Mouse (Mus musculus) liver, adult 2 months (tissue): ENCODE data around the gene Mthfd1. TPM values are rescaled to one million over a fixed set of nuclear protein-coding genes. Genes with fewer than 3 reads are reported as not detected.
A peak's percentile ranks its signal among the peaks of the same experiment; 100 is the strongest.

ENCODE experiments used
- DNase-seq: peaks from one replicate; pipeline ENCODE4 v3.0.0-alpha.2; 2011; ENCODE audit warnings: low read depth, low spot score; ENCODE audit errors: extremely low read depth
- H3K27ac ChIP-seq: fragments of 200-500 bp; replicated peaks from 2 replicates; pipeline ENCODE4 v1.5.1; 2012; ENCODE audit warnings: low read depth, mild to moderate bottlenecking, control low read depth, inconsistent platforms, low read length; ENCODE audit not compliant: insufficient read depth
- H3K27me3 ChIP-seq: fragments of 200-500 bp; 2 replicates; pipeline ENCODE4 v1.6.1; 2012; ENCODE audit warnings: mild to moderate bottlenecking, moderate library complexity, low read length, inconsistent platforms; ENCODE audit not compliant: control insufficient read depth, insufficient read depth
- H3K36me3 ChIP-seq: fragments of 200-500 bp; 2 replicates; pipeline ENCODE4 v1.6.1; 2012; ENCODE audit warnings: low read length, inconsistent platforms; ENCODE audit not compliant: control insufficient read depth, insufficient read depth
- H3K4me1 ChIP-seq: fragments of 200-500 bp; 2 replicates; pipeline ENCODE4 v1.6.1; 2011; ENCODE audit warnings: low read length; ENCODE audit not compliant: control insufficient read depth, insufficient read depth
- H3K4me3 ChIP-seq: fragments of 200-500 bp; 2 replicates; pipeline ENCODE4 v1.5.1; 2011; ENCODE audit warnings: low read depth, mild to moderate bottlenecking, control low read depth, low read length, moderate library complexity; ENCODE audit not compliant: insufficient read depth
- H3K79me2 ChIP-seq: fragments of 200-500 bp; 2 replicates; pipeline ENCODE4 v1.6.1; 2012; ENCODE audit warnings: inconsistent platforms, mild to moderate bottlenecking, low read length, moderate library complexity; ENCODE audit not compliant: control insufficient read depth, insufficient read depth
- H3K9ac ChIP-seq: fragments of 200-500 bp; 2 replicates; pipeline ENCODE4 v1.6.1; 2012; ENCODE audit warnings: low read depth, mild to moderate bottlenecking, control low read depth, inconsistent platforms, low read length
- CTCF ChIP-seq: fragments of 200-500 bp; IDR thresholded peaks from 2 replicates; pipeline ENCODE4 v1.5.1; 2011; ENCODE audit warnings: low read depth, low read length, control low read depth
- POLR2A ChIP-seq: fragments of 200-500 bp; IDR thresholded peaks from 2 replicates; pipeline ENCODE4 v1.6.1; 2011; ENCODE audit warnings: low read length, control low read depth; ENCODE audit not compliant: insufficient read depth; ENCODE audit errors: extremely low read depth
- WGBS: fragments of 180-500 bp; shearing (Covaris S2); methylation state at CpG from one replicate; pipeline ENCODE4 v1.1.7; 2018; 5-methylcytosine and 5-hydroxymethylcytosine counted together
- polyA plus RNA-seq: library from polyadenylated mRNA; depleted of rRNA; stranded (reverse); fragments of >200 nt; gene quantifications from 2 replicates; pipeline ENCODE4 v1.2.3, GENCODE M21; 2012
- total RNA-seq: library from RNA; depleted of rRNA; stranded (reverse); fragments of >200 nt; gene quantifications from 2 replicates; pipeline ENCODE4 v1.2.3, GENCODE M21; 2014

Mthfd1 gene
- total and polyA plus RNA-seq, 2 experiments: 112 to 188 TPM

GRCm38 (mm10) chr12:76264325-76264965 is 9.3 kb downstream of the Mthfd1 start:
- peaks cover 29% of the 10 kb centered on the region; the same call in 1 of the 2 replicates for H3K79me2 ChIP-seq
- TF ChIP-seq POLR2A (no peak), CTCF (no peak)
- H3K27me3 ChIP-seq: no peaks in the 10 kb centered on the region
- WGBS: 26% methylated on average over 9 of the region's 9 CpGs
- H3K4me3 ChIP-seq: no peak overlapping the region
- peaks cover 6% of the 10 kb centered on the region for H3K36me3 ChIP-seq
- peak overlapping the region; percentile 64 for H3K9ac ChIP-seq
- peak overlapping the region; percentile 81 for H3K27ac ChIP-seq
- DNase-seq: peak; percentile 54
- H3K4me1 ChIP-seq: peaks cover 39% of the 10 kb centered on the region

GRCm38 (mm10) chr12:76265001-76265400 is 9.9 kb downstream of the Mthfd1 start:
- Histone ChIP-seq H3K27ac (peak overlapping the region; percentile 81), H3K4me3 (no peak overlapping the region), H3K27me3 (no peaks in the 10 kb centered on the region), H3K4me1 (peaks cover 42% of the 10 kb centered on the region), H3K36me3 (peaks cover 6% of the 10 kb centered on the region), H3K9ac (peak overlapping the region; percentile 64), H3K79me2 (peaks cover 29% of the 10 kb centered on the region; the same call in 1 of the 2 replicates)
- TF ChIP-seq CTCF: no peak
- TF ChIP-seq POLR2A: no peak
- no peak for DNase-seq
- WGBS: 41% methylated on average over 6 of the region's 6 CpGs

GRCm38 (mm10) chr12:76266875-76267274 is 11.8 kb downstream of the Mthfd1 start:
- peaks cover 50% of the 10 kb centered on the region for H3K4me1 ChIP-seq
- no peak overlapping the region; the same call in 1 of the 2 replicates for H3K4me3 ChIP-seq
- TF ChIP-seq CTCF: peak; percentile 15; the same call in 1 of the 2 replicates
- no peak for TF ChIP-seq POLR2A
- DNase-seq: peak; percentile 84
- peaks cover 6% of the 10 kb centered on the region for H3K36me3 ChIP-seq
- H3K79me2 ChIP-seq: peaks cover 25% of the 10 kb centered on the region; the same call in 1 of the 2 replicates
- H3K9ac ChIP-seq: peak overlapping the region; percentile 31; the same call in 1 of the 2 replicates
- H3K27me3 ChIP-seq: no peaks in the 10 kb centered on the region
- 24% methylated on average over 9 of the region's 9 CpGs for WGBS
- H3K27ac ChIP-seq: peak overlapping the region; percentile 40

GRCm38 (mm10) chr12:76268686-76269085 is 13.6 kb downstream of the Mthfd1 start:
- peak overlapping the region; percentile 41 for H3K9ac ChIP-seq
- no peaks in the 10 kb centered on the region for H3K27me3 ChIP-seq
- no peak overlapping the region for H3K4me3 ChIP-seq
- peaks cover 44% of the 10 kb centered on the region for H3K4me1 ChIP-seq
- peaks cover 5% of the 10 kb centered on the region; the same call in 1 of the 2 replicates for H3K36me3 ChIP-seq
- DNase-seq: peak; percentile 53
- no peak for TF ChIP-seq CTCF
- no peak for TF ChIP-seq POLR2A
- H3K27ac ChIP-seq: peak overlapping the region; percentile 99
- peaks cover 21% of the 10 kb centered on the region; the same call in 1 of the 2 replicates for H3K79me2 ChIP-seq
- WGBS: 60% methylated on average over 10 of the region's 10 CpGs

- H3K4me3 ChIP-seq: peak overlapping the region; percentile 41; the same call in 1 of the 2 replicates
- peak; percentile 94 for DNase-seq
- H3K36me3 ChIP-seq: peaks cover 5% of the 10 kb centered on the region; the same call in 1 of the 2 replicates
- peak overlapping the region; percentile 74 for H3K9ac ChIP-seq
- no peaks in the 10 kb centered on the region for H3K27me3 ChIP-seq
- peak overlapping the region; percentile 99 for H3K27ac ChIP-seq
- H3K79me2 ChIP-seq: peaks cover 21% of the 10 kb centered on the region; the same call in 1 of the 2 replicates
- peaks cover 47% of the 10 kb centered on the region for H3K4me1 ChIP-seq
- TF ChIP-seq CTCF: no peak
- TF ChIP-seq POLR2A: 0 out of 2 replicates have a peak, but pooled peaks have one; percentile 21
- 23% methylated on average over 7 of the region's 7 CpGs for WGBS
Observed at GRCm38 (mm10) chr12:76269196-76269595, 14.1 kb downstream of the Mthfd1 start.
